Mouse (Mus musculus) forelimb bud, embryonic 11.5 days (tissue): ENCODE measurements around the gene Ntn4.

ENCODE experiments used
- DNase-seq: peaks from one replicate; pipeline ENCODE4 v3.0.0-alpha.2; 2012; ENCODE audit warnings: low read depth, low spot score

The Ntn4 gene

GRCm38 (mm10) chr10:93783216-93784013 lies 142.9 kb downstream of the Ntn4 start:
- DNase-seq = no peak
